Mouse (Mus musculus): ENCODE data around the gene Ctc1.

- TF ChIP-seq CTCF (IDR thresholded peaks at IDR 0.05; ENCODE audit: extremely low read depth, insufficient read length, insufficient replicate concordance, low read depth, low read length) (no peak), POLR2A (IDR thresholded peaks at IDR 0.05; ENCODE audit: low read depth, low read length) (no peak)
Observed at GRCm38 (mm10) chr11:69045531-69046394, 30.1 kb downstream of the Ctc1 start, which contains the start of gene Aurkb.
